Mouse (Mus musculus) embryonic facial prominence, embryonic 10.5 days (tissue): ENCODE measurements around the gene Gria2. TPM values are rescaled to one million over a fixed set of nuclear protein-coding genes. Genes with fewer than 3 reads are reported as not detected.

Experiments used
- DNase-seq: peaks from one replicate; pipeline ENCODE4 v3.0.0-alpha.2; 2017; ENCODE audit warnings: low spot score
- H3K27ac ChIP-seq: fragments of 300-500 bp; sonication (generic); replicated peaks from 2 replicates; pipeline ENCODE4 v1.5.1; 2016; ENCODE audit warnings: mild to moderate bottlenecking
- H3K27me3 ChIP-seq: fragments of 300-500 bp; sonication (generic); replicated peaks from 2 replicates; pipeline ENCODE4 v1.6.1; 2016; ENCODE audit warnings: low read depth, mild to moderate bottlenecking; ENCODE audit not compliant: poor library complexity, severe bottlenecking
- H3K36me3 ChIP-seq: fragments of 300-500 bp; sonication (generic); replicated peaks from 2 replicates; pipeline ENCODE4 v1.6.1; 2016; ENCODE audit warnings: mild to moderate bottlenecking, moderate library complexity
- H3K4me1 ChIP-seq: fragments of 300-500 bp; sonication (generic); 2 replicates; pipeline ENCODE4 v1.6.1; 2016
- H3K4me3 ChIP-seq: fragments of 300-500 bp; sonication (generic); 2 replicates; pipeline ENCODE4 v1.5.1; 2016; ENCODE audit warnings: mild to moderate bottlenecking, moderate library complexity
- H3K9me3 ChIP-seq: fragments of 300-500 bp; sonication (generic); 2 replicates; pipeline ENCODE4 v1.6.1; 2016; ENCODE audit warnings: mild to moderate bottlenecking
- WGBS: fragments of 180-500 bp; shearing (Covaris S2); methylation state at CpG from one replicate; pipeline ENCODE4 v1.1.7; 2016; 5-methylcytosine and 5-hydroxymethylcytosine counted together
- polyA plus RNA-seq: library from polyadenylated mRNA; unstranded; fragments of >200 nt; fragmentation: Nextera tagmentation; extraction: Ambion mirVana; gene quantifications from 2 replicates; pipeline ENCODE4 v1.2.1, GENCODE M21; 2016

Gene Gria2
- polyA plus RNA-seq, result 1.4 and 1.7 TPM in 2 replicates

- peak; percentile 87 for DNase-seq
- peak within 1 kb of the TSS; percentile 64 for H3K4me3 ChIP-seq
- H3K9me3 ChIP-seq, result no peaks in the 10 kb centered on the region
- H3K36me3 ChIP-seq, result no peaks in the 10 kb centered on the region
- H3K4me1 ChIP-seq, result peaks cover 23% of the 10 kb centered on the region
- H3K27me3 ChIP-seq, result peaks cover 56% of the 10 kb centered on the region
- under 1% methylated on average over 35 of the region's 35 CpGs for WGBS
- H3K27ac ChIP-seq, result peak within 1 kb of the TSS; percentile 51; the same call in 1 of the 2 replicates
Observed at GRCm38 (mm10) chr3:80802596-80803081, at the start of gene Gria2. Gene Gria2, minus strand, starts transcription at chr3:80802835.

GRCm38 (mm10) chr3:80850947-80851346 is 48.3 kb upstream of the Gria2 start:
- H3K27me3 ChIP-seq, result no peaks in the 10 kb centered on the region
- DNase-seq, result no peak
- H3K27ac ChIP-seq, result no peak overlapping the region
- WGBS, result 87% methylated on average over 10 of the region's 10 CpGs
- no peaks in the 10 kb centered on the region for H3K36me3 ChIP-seq
- no peaks in the 10 kb centered on the region for H3K9me3 ChIP-seq
- no peak overlapping the region for H3K4me3 ChIP-seq
- H3K4me1 ChIP-seq, result no peaks in the 10 kb centered on the region

GRCm38 (mm10) chr3:80845634-80846033 is 43.0 kb upstream of the Gria2 start:
- H3K36me3 ChIP-seq, result no peaks in the 10 kb centered on the region
- H3K9me3 ChIP-seq, result no peaks in the 10 kb centered on the region
- H3K27ac ChIP-seq, result no peak overlapping the region
- DNase-seq, result no peak
- H3K4me1 ChIP-seq, result no peaks in the 10 kb centered on the region
- 78% methylated on average over 2 of the region's 2 CpGs for WGBS
- H3K4me3 ChIP-seq, result no peak overlapping the region
- H3K27me3 ChIP-seq, result no peaks in the 10 kb centered on the region

GRCm38 (mm10) chr3:80839845-80840244 is 37.2 kb upstream of the Gria2 start:
- Histone ChIP-seq H3K36me3 (no peaks in the 10 kb centered on the region), H3K27me3 (no peaks in the 10 kb centered on the region), H3K4me1 (no peaks in the 10 kb centered on the region), H3K4me3 (no peak overlapping the region), H3K9me3 (no peaks in the 10 kb centered on the region), H3K27ac (no peak overlapping the region)
- 86% methylated on average over 5 of the region's 5 CpGs for WGBS
- no peak for DNase-seq

GRCm38 (mm10) chr3:80837583-80837982 is 34.9 kb upstream of the Gria2 start:
- no peaks in the 10 kb centered on the region for H3K4me1 ChIP-seq
- H3K36me3 ChIP-seq, result no peaks in the 10 kb centered on the region
- no peaks in the 10 kb centered on the region for H3K9me3 ChIP-seq
- no peak overlapping the region for H3K4me3 ChIP-seq
- WGBS, result 39% methylated on average over 3 of the region's 3 CpGs
- H3K27me3 ChIP-seq, result no peaks in the 10 kb centered on the region
- DNase-seq, result no peak
- H3K27ac ChIP-seq, result no peak overlapping the region

- H3K27me3 ChIP-seq, result no peaks in the 10 kb centered on the region
- no peak overlapping the region for H3K4me3 ChIP-seq
- DNase-seq, result no peak
- no peaks in the 10 kb centered on the region for H3K36me3 ChIP-seq
- H3K9me3 ChIP-seq, result no peaks in the 10 kb centered on the region
- H3K4me1 ChIP-seq, result no peaks in the 10 kb centered on the region
- WGBS, result 95% methylated on average over 1 of the region's 1 CpGs
- no peak overlapping the region for H3K27ac ChIP-seq
Observed at GRCm38 (mm10) chr3:80823975-80824374, 21.3 kb upstream of the Gria2 start.

- no peaks in the 10 kb centered on the region for H3K4me1 ChIP-seq
- H3K27ac ChIP-seq, result no peak overlapping the region
- no peaks in the 10 kb centered on the region for H3K36me3 ChIP-seq
- no peaks in the 10 kb centered on the region for H3K27me3 ChIP-seq
- WGBS, result 94% methylated on average over 1 of the region's 1 CpGs
- DNase-seq, result no peak
- no peaks in the 10 kb centered on the region for H3K9me3 ChIP-seq
- no peak overlapping the region for H3K4me3 ChIP-seq
Observed at GRCm38 (mm10) chr3:80818619-80819018, 16.0 kb upstream of the Gria2 start.

- no peak overlapping the region for H3K27ac ChIP-seq
Observed at GRCm38 (mm10) chr3:80813734-80814133, 11.1 kb upstream of the Gria2 start.

GRCm38 (mm10) chr3:80812237-80812636 is 9.6 kb upstream of the Gria2 start:
- no peak overlapping the region for H3K4me3 ChIP-seq
- no peaks in the 10 kb centered on the region for H3K36me3 ChIP-seq
- H3K27ac ChIP-seq, result no peak overlapping the region
- no peaks in the 10 kb centered on the region for H3K4me1 ChIP-seq
- DNase-seq, result no peak
- no peaks in the 10 kb centered on the region for H3K27me3 ChIP-seq
- WGBS, result 79% methylated on average over 3 of the region's 3 CpGs
- H3K9me3 ChIP-seq, result no peaks in the 10 kb centered on the region

More at GRCm38 (mm10) chr3:80813734-80814133, 11.1 kb upstream of the Gria2 start:
- Histone ChIP-seq H3K27me3 (no peaks in the 10 kb centered on the region), H3K36me3 (no peaks in the 10 kb centered on the region), H3K4me1 (no peaks in the 10 kb centered on the region), H3K9me3 (no peaks in the 10 kb centered on the region), H3K4me3 (no peak overlapping the region)
- no peak for DNase-seq

GRCm38 (mm10) chr3:80805327-80805726 is 2.7 kb upstream of the Gria2 start:
- H3K4me3 ChIP-seq, result no peak overlapping the region
- H3K27ac ChIP-seq, result no peak overlapping the region
- WGBS, result 19% methylated on average over 1 of the region's 1 CpGs
- H3K36me3 ChIP-seq, result no peaks in the 10 kb centered on the region
- peaks cover 32% of the 10 kb centered on the region for H3K27me3 ChIP-seq
- H3K9me3 ChIP-seq, result no peaks in the 10 kb centered on the region
- no peak for DNase-seq
- peaks cover 19% of the 10 kb centered on the region for H3K4me1 ChIP-seq

- Histone ChIP-seq H3K4me3 (no peak overlapping the region), H3K36me3 (no peaks in the 10 kb centered on the region), H3K27ac (no peak overlapping the region), H3K27me3 (peaks cover 47% of the 10 kb centered on the region), H3K9me3 (no peaks in the 10 kb centered on the region), H3K4me1 (peaks cover 23% of the 10 kb centered on the region)
- 68% methylated on average over 1 of the region's 1 CpGs for WGBS
- DNase-seq, result no peak
Observed at GRCm38 (mm10) chr3:80803811-80804210, 1.2 kb upstream of the Gria2 start.

GRCm38 (mm10) chr3:80803211-80803610 is 576 bp upstream of the Gria2 start:
- peak overlapping the region; percentile 64 for H3K4me3 ChIP-seq
- no peak overlapping the region for H3K27ac ChIP-seq
- H3K4me1 ChIP-seq, result peaks cover 23% of the 10 kb centered on the region
- H3K36me3 ChIP-seq, result no peaks in the 10 kb centered on the region
- no peaks in the 10 kb centered on the region for H3K9me3 ChIP-seq
- H3K27me3 ChIP-seq, result peaks cover 53% of the 10 kb centered on the region
- WGBS, result 57% methylated on average over 8 of the region's 8 CpGs
- no peak for DNase-seq

GRCm38 (mm10) chr3:80801827-80802310 is 766 bp downstream of the Gria2 start:
- no peak overlapping the region for H3K27ac ChIP-seq
- 17% methylated on average over 6 of the region's 6 CpGs for WGBS
- H3K36me3 ChIP-seq, result no peaks in the 10 kb centered on the region
- H3K9me3 ChIP-seq, result no peaks in the 10 kb centered on the region
- peaks cover 23% of the 10 kb centered on the region for H3K4me1 ChIP-seq
- peaks cover 56% of the 10 kb centered on the region for H3K27me3 ChIP-seq
- no peak for DNase-seq
- peak overlapping the region; percentile 64 for H3K4me3 ChIP-seq
